Mouse (Mus musculus) urinary bladder, postnatal 0 days (tissue): ENCODE data around the gene Dcn. TPM values are rescaled to one million over a fixed set of nuclear protein-coding genes. Genes with fewer than 3 reads are reported as not detected.

Source experiments
- polyA plus RNA-seq: library from polyadenylated mRNA; unstranded; fragments of >200 nt; fragmentation: Nextera tagmentation; extraction: Ambion mirVana; gene quantifications from 2 replicates; pipeline ENCODE4 v1.2.1, GENCODE M21; 2015

The Dcn gene
- polyA plus RNA-seq, result 1,361 and 1,488 TPM in 2 replicates

DNA sequence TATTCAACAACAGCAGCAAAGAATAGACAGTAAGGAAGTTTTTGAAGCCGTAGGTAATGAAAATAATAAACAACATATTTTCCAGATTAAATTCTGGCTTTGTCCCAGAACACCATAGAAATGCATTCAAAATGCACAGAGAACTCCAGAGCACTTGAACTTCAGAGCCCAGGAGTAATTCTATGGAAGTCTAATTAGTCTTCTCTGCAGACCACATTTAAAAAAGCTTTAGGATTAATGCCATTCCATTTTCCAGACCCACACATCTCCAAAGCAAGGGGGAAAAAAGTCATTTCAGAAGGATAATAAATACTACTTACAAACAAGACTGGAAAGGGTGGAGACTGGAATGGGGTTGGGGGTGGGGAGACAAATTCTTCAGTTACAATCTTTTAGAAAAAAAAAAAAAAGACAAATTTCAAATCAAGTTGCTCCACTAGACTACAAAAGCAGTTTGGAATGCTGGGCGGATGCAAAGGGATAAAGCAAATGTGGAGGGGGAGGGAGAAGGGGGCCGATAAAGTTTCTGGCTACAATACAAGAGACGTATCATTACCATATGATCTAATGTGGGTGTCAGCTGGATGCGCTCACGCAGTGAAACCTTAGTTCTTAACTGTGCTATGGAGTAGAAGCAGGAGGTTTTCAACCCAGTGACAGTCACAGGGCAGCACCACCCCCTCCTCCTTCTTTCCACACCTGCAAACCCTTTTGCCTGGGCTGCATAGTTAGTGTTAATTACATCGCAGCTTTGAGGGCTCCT, at the start of gene Dcn:
Dcn (plus strand) TSS at position 606 of the 763 bp plus-strand sequence.

DNA sequence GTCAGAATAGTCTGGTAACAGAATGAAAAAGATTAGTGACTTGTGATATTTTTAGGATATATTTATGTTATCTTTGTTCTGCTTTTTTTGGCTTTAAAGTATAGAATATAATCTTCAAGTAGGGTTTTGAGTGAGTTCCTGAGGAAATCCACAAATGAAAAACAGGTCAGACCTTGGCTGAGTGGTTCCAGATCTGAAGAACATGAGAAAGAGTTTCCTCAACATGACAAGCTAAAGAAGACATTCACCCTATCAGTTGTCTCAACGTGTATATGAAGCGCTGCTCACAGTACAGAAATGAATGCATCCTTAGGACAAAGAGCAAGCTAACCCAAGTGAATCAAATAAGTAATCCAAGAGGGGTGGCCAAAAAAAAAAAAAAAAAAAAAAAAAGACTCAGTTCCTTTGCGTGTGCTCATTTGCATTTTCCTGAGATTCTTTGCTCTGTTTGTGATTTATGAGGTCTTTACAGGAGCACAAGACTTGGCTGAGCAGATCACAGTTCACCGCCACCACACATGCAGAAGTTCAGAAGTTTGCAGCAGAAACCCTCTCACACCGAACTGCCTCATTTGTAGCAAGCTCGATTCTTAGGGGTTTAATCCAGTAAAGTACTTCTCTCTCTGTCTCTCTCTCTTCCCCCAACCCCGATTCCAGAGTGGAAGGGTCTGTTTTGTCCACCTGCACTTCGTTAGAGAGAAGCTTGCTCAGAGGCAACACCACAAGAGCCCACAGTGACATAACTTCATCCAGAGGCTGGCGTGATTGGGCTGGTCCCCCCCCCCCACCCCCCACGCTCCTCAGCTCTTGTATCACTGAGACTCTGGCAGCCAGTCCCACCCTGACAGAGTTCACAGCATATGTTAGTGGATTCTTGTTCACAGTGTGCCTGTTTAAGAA, 85.8 kb downstream of the Dcn start, which contains the start of gene Lum:
Lum (plus strand) TSS at position 172 of the 900 bp plus-strand sequence.

Other genes starting within 250 kb of the Dcn start
- 232 and 281 TPM in 2 replicates for gene Lum, start 85.5 kb downstream of the Dcn start, polyA plus RNA-seq
- 0.22 and 0.26 TPM in 2 replicates for gene Kera, start 127.3 kb downstream of the Dcn start, polyA plus RNA-seq
- 0.30 and 0.35 TPM in 2 replicates for gene Epyc, start 164.5 kb downstream of the Dcn start, polyA plus RNA-seq
- gene Ccer1, start 213.4 kb downstream of the Dcn start, polyA plus RNA-seq, result not detected in 2 replicates
- gene C030005K15Rik, start 247.1 kb downstream of the Dcn start, polyA plus RNA-seq, result not detected in 2 replicates